Mouse (Mus musculus): Measurements from ENCODE around the gene Dcaf1.

DNA sequence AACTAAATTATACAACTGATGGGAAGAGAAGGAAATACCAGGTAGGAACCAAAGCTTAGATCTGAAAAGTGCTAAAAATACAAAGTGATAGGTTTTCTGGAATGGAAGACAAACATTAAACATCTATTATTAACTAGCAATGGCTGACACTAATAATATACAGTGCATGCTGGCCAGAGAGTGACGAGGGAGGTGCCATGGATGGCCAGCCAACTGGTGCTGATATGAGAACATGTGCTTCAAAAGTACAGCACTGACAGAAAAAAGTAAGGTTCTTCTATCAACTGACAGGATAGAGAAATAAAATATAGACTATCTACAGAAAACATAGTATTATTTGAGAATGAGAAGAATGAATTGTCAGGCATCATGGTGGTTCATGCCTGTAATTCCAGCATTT lies 45.6 kb upstream of the Dcaf1 start:
- TF ChIP-seq CTCF (IDR thresholded peaks at IDR 0.05; ENCODE audit: low read depth) = no peak
- TF ChIP-seq EP300 (IDR thresholded peaks at IDR 0.05; ENCODE audit: low read depth) = no peak

All from liver, embryonic 14.5 days (tissue).